Mouse (Mus musculus) stomach, postnatal 0 days (tissue): ENCODE measurements at regions not wholly inside any gene's neighbourhood (a gene's known extent, or its start where the extent isn't known, plus 50 kb on each side); places are given as distances from the start of the nearest gene placed in this dataset.

ENCODE experiments used
- CTCF ChIP-seq: IDR thresholded peaks from 2 replicates; pipeline ENCODE4 v1.5.1; 2016; ENCODE audit warnings: antibody characterized with exemption, low read depth, mild to moderate bottlenecking, moderate library complexity
- EP300 ChIP-seq: optimal IDR thresholded peaks from 2 replicates; pipeline ENCODE3; 2016; ENCODE audit warnings: antibody characterized with exemption

- TF ChIP-seq CTCF (no peak), EP300 (no peak)
Observed at GRCm38 (mm10) chr10:36924161-36924560, 50.2 kb upstream of the Hdac2 start.
